ENCODE assay signal across 11 mouse cellular contexts in genomic region chr11:116498596-116498995, GRCm38 (mm10). TPM values are rescaled to one million over a fixed set of nuclear protein-coding genes. Genes with fewer than 3 reads are reported as not detected.
DNase-seq lines count a peak whose midpoint lies in the region; ATAC-seq and TF ChIP-seq lines count a peak whose summit lies in the region.
"Had no signal": no experiment of that assay in that cellular context is flagged by ENCODE, and none has a peak within 500 bp of the region (broad histone marks: within the 10 kb centered on the region; RNA-seq: fewer than 3 reads in every experiment).

No protein-coding gene starts in this region.

- TF ChIP-seq POLR2A in heart, adult 2 months (IDR thresholded peaks at IDR 0.05; ENCODE audit: insufficient read depth, low read depth, low read length) = no peak

- no peak for DNase-seq in heart, embryonic 10.5 days (ENCODE audit: low spot score)
- no peak for DNase-seq in heart, adult 2 months
- DNase-seq in ES-E14 (ENCODE audit: low read depth, low spot score) = no peak
- no peak for DNase-seq in gastrocnemius, adult 18-20 months (ENCODE audit: low spot score)
- DNase-seq in left cerebral cortex, postnatal 36 days (ENCODE audit: low spot score in 2 of 2) = no peak
- DNase-seq in spleen, postnatal 14 days (ENCODE audit: low spot score in 2 of 2) = no peak
- DNase-seq: right cerebral cortex, adult 18-20 months had no signal

- no peak for TF ChIP-seq CTCF in heart, adult 2 months (IDR thresholded peaks at IDR 0.05)

- no peaks in the 10 kb centered on the region for H3K27me3 ChIP-seq in heart, embryonic 10.5 days (ENCODE audit: insufficient read depth, poor library complexity, severe bottlenecking)
- no peaks in the 10 kb centered on the region for H3K27me3 ChIP-seq in heart, adult 2 months (ENCODE audit: control insufficient read depth, insufficient read depth, low read length)
- no peaks in the 10 kb centered on the region for H3K27me3 ChIP-seq in hindbrain, embryonic 15.5 days
- H3K27me3 ChIP-seq in midbrain, embryonic 12.5 days = no peaks in the 10 kb centered on the region

- intact Hi-C loops in heart, adult 2 months (cut with DNase I) = loop anchor here (10.0 kb wide), 1 partner anchor 316 kb away; no protein-coding TSS in a partner anchor
- intact Hi-C loops in left cerebral cortex, postnatal 36 days (cut with DNase I) = no loop called here

- H3K4me1 ChIP-seq in heart, embryonic 10.5 days = peaks cover 12% of the 10 kb centered on the region; the same call in 1 of the 2 replicates
- H3K4me1 ChIP-seq in heart, adult 2 months (ENCODE audit: control insufficient read depth, insufficient read depth, low read length) = peaks cover 4% of the 10 kb centered on the region; the same call in 1 of the 2 replicates
- 0 out of 4 replicates have a peak, but pooled peaks cover 0 to 4% of the 10 kb centered on the region in 2 experiments for H3K4me1 ChIP-seq in ES-E14 (ENCODE audit: control insufficient read depth in 2 of 2, insufficient read depth in 2 of 2, low read length in 2 of 2, poor library complexity in 1 of 2)
- H3K4me1 ChIP-seq in hindbrain, embryonic 15.5 days (replicated peaks) = peaks cover 16% of the 10 kb centered on the region; the same call in 1 of the 2 replicates
- H3K4me1 ChIP-seq in midbrain, embryonic 12.5 days = 0 out of 2 replicates have a peak, but pooled peaks cover 7% of the 10 kb centered on the region

- H3K4me3 ChIP-seq in heart, embryonic 10.5 days = peak overlapping the region; percentile 55
- no peak overlapping the region for H3K4me3 ChIP-seq in heart, adult 2 months
- peak overlapping the region; percentile 22 to 58; a peak in 3 of 4 replicates for H3K4me3 ChIP-seq in ES-E14 (ENCODE audit: insufficient read depth in 1 of 2, low read depth in 1 of 2, low read length in 2 of 2, poor library complexity in 1 of 2, severe bottlenecking in 1 of 2)
- peak overlapping the region; percentile 24 for H3K4me3 ChIP-seq in hindbrain, embryonic 15.5 days
- H3K4me3 ChIP-seq in midbrain, embryonic 12.5 days = peak overlapping the region; percentile 15; the same call in 1 of the 2 replicates

- H3K79me2 ChIP-seq in heart, adult 2 months (replicated peaks; ENCODE audit: control insufficient read depth, insufficient read depth, low read length) = no peaks in the 10 kb centered on the region

- TF ChIP-seq EP300 in heart, adult 2 months (IDR thresholded peaks at IDR 0.05; ENCODE audit: insufficient read depth, low read depth, low read length) = no peak

- peak overlapping the region; percentile 64; the same call in 1 of the 2 replicates for H3K27ac ChIP-seq in heart, embryonic 10.5 days
- H3K27ac ChIP-seq in heart, adult 2 months = no peak overlapping the region
- H3K27ac ChIP-seq in ES-E14 (ENCODE audit: insufficient read depth, low read depth, low read length, poor library complexity, severe bottlenecking) = no peak overlapping the region
- no peak overlapping the region for H3K27ac ChIP-seq in hindbrain, embryonic 15.5 days (replicated peaks)
- no peak overlapping the region for H3K27ac ChIP-seq in midbrain, embryonic 12.5 days (replicated peaks)
- H3K27ac ChIP-seq: macrophage had no signal

- in situ Hi-C loops in ES-E14 (cut with MboI; ENCODE audit: low sequenced_read_pairs in 2 of 2, unreplicated experiment in 2 of 2) = no loop called here

- H3K4me2 ChIP-seq in hindbrain, embryonic 15.5 days = peak overlapping the region; percentile 52
- H3K4me2 ChIP-seq in midbrain, embryonic 12.5 days (replicated peaks) = peak overlapping the region; percentile 46

- no peaks in the 10 kb centered on the region for H3K36me3 ChIP-seq in heart, embryonic 10.5 days
- no peaks in the 10 kb centered on the region for H3K36me3 ChIP-seq in heart, adult 2 months (ENCODE audit: control insufficient read depth, insufficient read depth, low read length)
- no peaks in the 10 kb centered on the region for H3K36me3 ChIP-seq in ES-E14 (ENCODE audit: control insufficient read depth, insufficient read depth, low read length, poor library complexity, severe bottlenecking)
- no peaks in the 10 kb centered on the region for H3K36me3 ChIP-seq in hindbrain, embryonic 15.5 days
- H3K36me3 ChIP-seq in midbrain, embryonic 12.5 days = no peaks in the 10 kb centered on the region

- no peak overlapping the region for H3K9ac ChIP-seq in heart, adult 2 months (ENCODE audit: low read depth, low read length)
- peak overlapping the region; percentile 60 for H3K9ac ChIP-seq in ES-E14 (ENCODE audit: insufficient read depth, low read depth, low read length, poor library complexity, severe bottlenecking)
- H3K9ac ChIP-seq in hindbrain, embryonic 15.5 days = no peak overlapping the region
- 0 out of 2 replicates have a peak overlapping the region, but pooled peaks have one; percentile 43 for H3K9ac ChIP-seq in midbrain, embryonic 12.5 days (replicated peaks)

- WGBS in heart, embryonic 10.5 days = 20% methylated on average over 34 of the region's 34 CpGs
- WGBS in heart, adult 2 months = 18% methylated on average over 34 of the region's 34 CpGs
- WGBS in hindbrain, embryonic 15.5 days = 25% methylated on average over 33 of the region's 34 CpGs
- 25% methylated on average over 33 of the region's 34 CpGs for WGBS in midbrain, embryonic 12.5 days

- ATAC-seq in hindbrain, embryonic 15.5 days (ENCODE audit: low FRiP score, low read depth) = no peak
- ATAC-seq in midbrain, embryonic 12.5 days (ENCODE audit: low FRiP score, low read depth) = no peak

- no peaks in the 10 kb centered on the region for H3K9me3 ChIP-seq in heart, embryonic 10.5 days
- no peaks in the 10 kb centered on the region for H3K9me3 ChIP-seq in ES-E14 (ENCODE audit: control insufficient read depth, insufficient read depth, low read depth, low read length)
- no peaks in the 10 kb centered on the region for H3K9me3 ChIP-seq in hindbrain, embryonic 15.5 days
- 0 out of 2 replicates have a peak, but pooled peaks cover 4% of the 10 kb centered on the region for H3K9me3 ChIP-seq in midbrain, embryonic 12.5 days

TF ChIP-seq in ES-E14, 5 proteins besides CTCF, POLR2A, EP300 and RAD21:
- TF ChIP-seq ZC3H11A (IDR thresholded peaks at IDR 0.05; ENCODE audit: borderline replicate concordance, low read depth, low read length) = no peak
- no peak for TF ChIP-seq MAFK (IDR thresholded peaks at IDR 0.05; ENCODE audit: insufficient read depth, low read depth, low read length)

RNA-seq across cellular contexts. Expression of gene Prpsap1, which starts 4.6 kb away (rescaled TPM):
- polyA plus RNA-seq in heart, embryonic 10.5 days (2016; fragmentation: Nextera tagmentation; extraction: Ambion mirVana) = 120 and 142 TPM in 2 replicates
- total RNA-seq in heart, adult 2 months (2021) = 10 to 100 TPM; 28.9 to 30.0 TPM
- polyA plus RNA-seq in heart, adult 2 months (2012; rRNA removed) = 37.3 and 39.1 TPM in 2 replicates
- total RNA-seq in ES-E14 (2012; rRNA removed) = 100 and 121 TPM in 2 replicates
- polyA plus RNA-seq in hindbrain, embryonic 15.5 days (2015; fragmentation: Nextera tagmentation; extraction: Ambion mirVana) = 181 and 186 TPM in 2 replicates
- 175 and 183 TPM in 2 replicates for polyA plus RNA-seq in midbrain, embryonic 12.5 days (2016; fragmentation: Nextera tagmentation; extraction: Ambion mirVana)
- total RNA-seq in gastrocnemius, adult 18-20 months (2021) = 10 to 100 TPM; 12.3 to 12.5 TPM
- total RNA-seq in left cerebral cortex, postnatal 36 days (2021) = 10 to 100 TPM; 68.5 to 91.5 TPM

RNA-seq across cellular contexts. Expression of gene Sphk1, which starts 32.1 kb away (rescaled TPM):
- polyA plus RNA-seq in heart, embryonic 10.5 days (2016; fragmentation: Nextera tagmentation; extraction: Ambion mirVana) = 2.3 and 2.7 TPM in 2 replicates
- 1 to 10 TPM in 1 of 2 experiments, under 1 TPM in 1; 0.98 to 1.1 TPM for total RNA-seq in heart, adult 2 months (2021)
- 3.2 and 3.3 TPM in 2 replicates for polyA plus RNA-seq in heart, adult 2 months (2012; rRNA removed)
- 2.1 and 2.3 TPM in 2 replicates for total RNA-seq in ES-E14 (2012; rRNA removed)
- 8.4 and 11.0 TPM in 2 replicates for polyA plus RNA-seq in hindbrain, embryonic 15.5 days (2015; fragmentation: Nextera tagmentation; extraction: Ambion mirVana)
- 4.6 and 7.1 TPM in 2 replicates for polyA plus RNA-seq in midbrain, embryonic 12.5 days (2016; fragmentation: Nextera tagmentation; extraction: Ambion mirVana)
- total RNA-seq in gastrocnemius, adult 18-20 months (2021) = under 1 TPM; 0.80 to 0.88 TPM
- total RNA-seq in left cerebral cortex, postnatal 36 days (2021) = 1 to 10 TPM; 4.0 to 7.0 TPM

RNA-seq across cellular contexts. Expression of gene Qrich2, which starts 32.6 kb away (rescaled TPM):
- 0.30 TPM in 1 of 2 replicates, not detected in the other for polyA plus RNA-seq in heart, embryonic 10.5 days (2016; fragmentation: Nextera tagmentation; extraction: Ambion mirVana)
- not detected for total RNA-seq in heart, adult 2 months (2021)
- 0.18 and 0.23 TPM in 2 replicates for polyA plus RNA-seq in heart, adult 2 months (2012; rRNA removed)
- total RNA-seq in ES-E14 (2012; rRNA removed) = 0.22 and 0.37 TPM in 2 replicates
- polyA plus RNA-seq in hindbrain, embryonic 15.5 days (2015; fragmentation: Nextera tagmentation; extraction: Ambion mirVana) = 0.07 and 0.47 TPM in 2 replicates
- polyA plus RNA-seq in midbrain, embryonic 12.5 days (2016; fragmentation: Nextera tagmentation; extraction: Ambion mirVana) = not detected in 2 replicates
- not detected for total RNA-seq in gastrocnemius, adult 18-20 months (2021)
- not detected for total RNA-seq in left cerebral cortex, postnatal 36 days (2021)
- total RNA-seq: hematopoietic stem cell, adult 5-6 weeks had no signal
- polyA plus RNA-seq: macrophage had no signal

Comparison
In these comparisons a context has a peak if more than half of its experiments do, and no peak if none do; other contexts are left out.
1. H3K9ac ChIP-seq: peak in ES-E14 (single experiment) and midbrain, embryonic 12.5 days (single experiment); none in heart, adult 2 months (single experiment) and hindbrain, embryonic 15.5 days (single experiment).